Mouse (Mus musculus) embryonic fibroblast, embryonic 13.5 days (primary cell): ENCODE measurements around the gene Lrrc75b.

Experiments
- CTCF ChIP-seq: IDR thresholded peaks from 2 replicates; pipeline ENCODE4 v1.5.1; 2011; ENCODE audit warnings: mild to moderate bottlenecking, control low read depth, low read length, moderate library complexity, borderline replicate concordance; ENCODE audit not compliant: insufficient read depth
- POLR2A ChIP-seq: IDR thresholded peaks from 2 replicates; pipeline ENCODE4 v1.6.1; 2011; ENCODE audit warnings: low read depth, mild to moderate bottlenecking, control low read depth, low read length, moderate library complexity

DNA sequence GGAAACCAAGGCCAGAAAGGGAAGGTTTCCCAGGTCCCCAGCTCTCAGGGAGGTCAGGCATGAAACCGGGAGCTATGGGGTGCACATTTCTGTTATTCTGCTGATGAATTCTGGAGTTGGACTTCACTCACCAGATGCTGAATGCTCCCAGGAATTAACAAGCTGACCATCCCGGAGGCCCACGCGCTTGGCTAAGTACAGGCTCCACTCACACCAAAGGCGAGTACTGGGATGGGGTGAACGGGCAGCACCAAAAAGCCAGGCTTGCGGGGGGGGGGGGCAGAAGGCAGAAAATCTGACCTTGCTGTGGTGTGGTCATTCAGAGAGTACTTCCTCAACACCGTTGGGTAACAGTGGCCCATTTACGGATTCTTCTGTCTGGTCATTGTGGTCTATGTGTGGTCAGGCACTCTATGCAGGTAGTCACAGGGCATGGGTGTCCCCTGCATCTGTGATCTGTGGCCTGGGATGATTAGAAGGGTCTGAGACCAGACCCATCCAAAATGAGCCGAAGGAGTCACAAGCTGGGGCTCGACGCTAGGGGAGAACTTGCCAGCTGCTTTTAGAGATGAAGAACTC lies 4.6 kb upstream of the Lrrc75b start:
- TF ChIP-seq CTCF: no peak
- no peak for TF ChIP-seq POLR2A
